Mouse (Mus musculus) neural tube, embryonic 15.5 days (tissue): ENCODE measurements around the gene Glrx3. TPM values are rescaled to one million over a fixed set of nuclear protein-coding genes. Genes with fewer than 3 reads are reported as not detected.
"Not testable (repeated sequence)": the region's sequence is repeated elsewhere in the genome, so short reads cannot be mapped to it uniquely, and the experiment has no call there.

Experiments used
- ATAC-seq: fragments of 200-750 bp; cut with Nextera tagmentation; 2 replicates; pipeline ENCODE4 v1.8.0; 2017; ENCODE audit warnings: mild to moderate bottlenecking, moderate TSS enrichment, moderate library complexity; ENCODE audit not compliant: low FRiP score
- H3K27ac ChIP-seq: fragments of 300-500 bp; sonication (generic); replicated peaks from 2 replicates; pipeline ENCODE4 v1.5.1; 2015; ENCODE audit warnings: mild to moderate bottlenecking, inconsistent platforms
- H3K27me3 ChIP-seq: fragments of 300-500 bp; sonication (generic); replicated peaks from 2 replicates; pipeline ENCODE4 v1.6.1; 2015; ENCODE audit warnings: inconsistent platforms
- H3K36me3 ChIP-seq: fragments of 300-500 bp; sonication (generic); 2 replicates; pipeline ENCODE4 v1.6.1; 2015; ENCODE audit warnings: inconsistent platforms
- H3K4me1 ChIP-seq: fragments of 300-500 bp; sonication (generic); 2 replicates; pipeline ENCODE4 v1.6.1; 2015; ENCODE audit warnings: inconsistent platforms
- H3K4me2 ChIP-seq: fragments of 300-500 bp; sonication (generic); 2 replicates; pipeline ENCODE4 v1.6.1; 2015; ENCODE audit warnings: inconsistent platforms, mild to moderate bottlenecking, moderate library complexity
- H3K4me3 ChIP-seq: fragments of 300-500 bp; sonication (generic); replicated peaks from 2 replicates; pipeline ENCODE4 v1.5.1; 2015; ENCODE audit warnings: mild to moderate bottlenecking, inconsistent platforms
- H3K9ac ChIP-seq: fragments of 300-500 bp; sonication (generic); replicated peaks from 2 replicates; pipeline ENCODE4 v1.6.1; 2015; ENCODE audit warnings: mild to moderate bottlenecking, inconsistent platforms
- H3K9me3 ChIP-seq: fragments of 300-500 bp; sonication (generic); replicated peaks from 2 replicates; pipeline ENCODE4 v1.6.1; 2016; ENCODE audit warnings: inconsistent platforms
- WGBS: fragments of 180-500 bp; shearing (Covaris S2); methylation state at CpG from one replicate; pipeline ENCODE4 v1.1.7; 2015; ENCODE audit warnings: mixed read lengths; 5-methylcytosine and 5-hydroxymethylcytosine counted together
- polyA plus RNA-seq: library from polyadenylated mRNA; unstranded; fragments of >200 nt; fragmentation: Nextera tagmentation; extraction: Ambion mirVana; gene quantifications from 2 replicates; pipeline ENCODE4 v1.2.1, GENCODE M21; 2015

The Glrx3 gene
- polyA plus RNA-seq, 1 experiment from 2014 or later, result 280 TPM

GRCm38 (mm10) chr7:137426693-137427092 lies 10.7 kb upstream of the Glrx3 start:
- WGBS, result 77% methylated on average over 4 of the region's 4 CpGs
- H3K4me3 ChIP-seq, result no peak overlapping the region
- no peaks in the 10 kb centered on the region for H3K4me1 ChIP-seq
- no peak overlapping the region for H3K4me2 ChIP-seq
- H3K27me3 ChIP-seq, result no peaks in the 10 kb centered on the region
- ATAC-seq, result no peak
- H3K27ac ChIP-seq, result no peak overlapping the region
- H3K36me3 ChIP-seq, result no peaks in the 10 kb centered on the region
- no peak overlapping the region for H3K9ac ChIP-seq
- no peaks in the 10 kb centered on the region for H3K9me3 ChIP-seq

GRCm38 (mm10) chr7:137431769-137432603 lies 5.4 kb upstream of the Glrx3 start:
- WGBS, result 39% methylated on average over 13 of the region's 13 CpGs
- Histone ChIP-seq H3K9ac (no peak overlapping the region), H3K4me1 (no peaks in the 10 kb centered on the region), H3K27ac (no peak overlapping the region), H3K4me2 (no peak overlapping the region), H3K9me3 (no peaks in the 10 kb centered on the region), H3K27me3 (no peaks in the 10 kb centered on the region), H3K36me3 (no peaks in the 10 kb centered on the region), H3K4me3 (no peak overlapping the region)
- ATAC-seq, result no peak

GRCm38 (mm10) chr7:137436901-137437300 lies 513 bp upstream of the Glrx3 start:
- H3K27me3 ChIP-seq, result no peaks in the 10 kb centered on the region
- H3K4me2 ChIP-seq, result peak overlapping the region; percentile 66
- H3K4me1 ChIP-seq, result peaks cover 26% of the 10 kb centered on the region
- H3K4me3 ChIP-seq, result peak overlapping the region; percentile 99
- 78% methylated on average over 6 of the region's 6 CpGs for WGBS
- H3K9me3 ChIP-seq, result no peaks in the 10 kb centered on the region
- no peak overlapping the region; the same call in 1 of the 2 replicates for H3K9ac ChIP-seq
- H3K27ac ChIP-seq, result peak overlapping the region; percentile 88
- no peaks in the 10 kb centered on the region for H3K36me3 ChIP-seq
- 0 out of 2 replicates have a peak, but pooled peaks have one; percentile 18 for ATAC-seq

- peak overlapping the region; percentile 99 for H3K4me3 ChIP-seq
Observed at GRCm38 (mm10) chr7:137438179-137438550, 751 bp downstream of the Glrx3 start.

GRCm38 (mm10) chr7:137438962-137439361 lies 1.5 kb downstream of the Glrx3 start:
- H3K4me3 ChIP-seq, result peak overlapping the region; percentile 99
- H3K27me3 ChIP-seq, H3K36me3 ChIP-seq, ATAC-seq, H3K27ac ChIP-seq, H3K9me3 ChIP-seq: not testable (repeated sequence)
- H3K4me1 ChIP-seq, result peaks cover 30% of the 10 kb centered on the region
- 81% methylated on average over 7 of the region's 7 CpGs for WGBS
- H3K4me2 ChIP-seq, result peak overlapping the region; percentile 66
- peak overlapping the region; percentile 97; the same call in 1 of the 2 replicates for H3K9ac ChIP-seq

More at GRCm38 (mm10) chr7:137438179-137438550, 751 bp downstream of the Glrx3 start:
- 3% methylated on average over 7 of the region's 7 CpGs for WGBS
- H3K4me2 ChIP-seq, result peak overlapping the region; percentile 66
- H3K27me3 ChIP-seq, result no peaks in the 10 kb centered on the region
- peak overlapping the region; percentile 97 for H3K9ac ChIP-seq
- peaks cover 30% of the 10 kb centered on the region for H3K4me1 ChIP-seq
- peak; percentile 55; the same call in 1 of the 2 replicates for ATAC-seq
- H3K36me3 ChIP-seq, result no peaks in the 10 kb centered on the region
- H3K27ac ChIP-seq, result peak overlapping the region; percentile 88
- H3K9me3 ChIP-seq, result no peaks in the 10 kb centered on the region

GRCm38 (mm10) chr7:137442951-137443350 lies 5.5 kb downstream of the Glrx3 start:
- Histone ChIP-seq H3K9ac (no peak overlapping the region), H3K4me3 (no peak overlapping the region), H3K36me3 (peaks cover 13% of the 10 kb centered on the region), H3K27ac (no peak overlapping the region), H3K4me2 (no peak overlapping the region), H3K9me3 (no peaks in the 10 kb centered on the region), H3K27me3 (no peaks in the 10 kb centered on the region), H3K4me1 (peaks cover 30% of the 10 kb centered on the region)
- 91% methylated on average over 4 of the region's 4 CpGs for WGBS
- no peak for ATAC-seq

- ATAC-seq, result no peak
- H3K9ac ChIP-seq, result no peak overlapping the region
- H3K36me3 ChIP-seq, result peaks cover 19% of the 10 kb centered on the region
- H3K4me2 ChIP-seq, result no peak overlapping the region
- 97% methylated on average over 12 of the region's 12 CpGs for WGBS
- no peaks in the 10 kb centered on the region for H3K27me3 ChIP-seq
- H3K4me3 ChIP-seq, result no peak overlapping the region
- no peaks in the 10 kb centered on the region for H3K9me3 ChIP-seq
- peaks cover 16% of the 10 kb centered on the region for H3K4me1 ChIP-seq
- no peak overlapping the region for H3K27ac ChIP-seq
Observed at GRCm38 (mm10) chr7:137445321-137445720, 7.9 kb downstream of the Glrx3 start.

GRCm38 (mm10) chr7:137461396-137461795 lies 24.0 kb downstream of the Glrx3 start:
- H3K9me3 ChIP-seq, result no peaks in the 10 kb centered on the region
- no peak for ATAC-seq
- H3K36me3 ChIP-seq, result peaks cover 38% of the 10 kb centered on the region
- WGBS, result 58% methylated on average over 5 of the region's 5 CpGs
- no peaks in the 10 kb centered on the region for H3K27me3 ChIP-seq
- H3K9ac ChIP-seq, result no peak overlapping the region
- peaks cover 13% of the 10 kb centered on the region; the same call in 1 of the 2 replicates for H3K4me1 ChIP-seq
- no peak overlapping the region for H3K4me3 ChIP-seq
- H3K4me2 ChIP-seq, result no peak overlapping the region
- H3K27ac ChIP-seq, result no peak overlapping the region

- Histone ChIP-seq H3K9ac (no peak overlapping the region), H3K36me3 (peaks cover 42% of the 10 kb centered on the region), H3K4me3 (no peak overlapping the region), H3K4me1 (no peaks in the 10 kb centered on the region), H3K9me3 (no peaks in the 10 kb centered on the region), H3K4me2 (no peak overlapping the region), H3K27ac (no peak overlapping the region), H3K27me3 (no peaks in the 10 kb centered on the region)
- ATAC-seq, result peak; percentile 69; the same call in 1 of the 2 replicates
- WGBS, result 78% methylated on average over 4 of the region's 4 CpGs
Observed at GRCm38 (mm10) chr7:137468174-137468573, 30.8 kb downstream of the Glrx3 start.

GRCm38 (mm10) chr7:137471431-137472120 lies 34.2 kb downstream of the Glrx3 start:
- WGBS, result 55% methylated on average over 7 of the region's 7 CpGs

GRCm38 (mm10) chr7:137472149-137472548 lies 34.7 kb downstream of the Glrx3 start:
- peaks cover 11% of the 10 kb centered on the region for H3K36me3 ChIP-seq
- H3K4me3 ChIP-seq, result no peak overlapping the region
- H3K9me3 ChIP-seq, result no peaks in the 10 kb centered on the region
- no peak overlapping the region for H3K27ac ChIP-seq
- no peak for ATAC-seq
- no peaks in the 10 kb centered on the region; the same call in 1 of the 2 replicates for H3K27me3 ChIP-seq
- H3K4me1 ChIP-seq, result no peaks in the 10 kb centered on the region
- H3K9ac ChIP-seq, result no peak overlapping the region
- H3K4me2 ChIP-seq, result no peak overlapping the region
- WGBS, result 84% methylated on average over 6 of the region's 6 CpGs

More at GRCm38 (mm10) chr7:137471431-137472120, 34.2 kb downstream of the Glrx3 start:
- H3K9me3 ChIP-seq, result no peaks in the 10 kb centered on the region
- no peak overlapping the region for H3K4me3 ChIP-seq
- H3K27ac ChIP-seq, result no peak overlapping the region
- H3K4me2 ChIP-seq, result no peak overlapping the region
- peak; percentile 38; the same call in 1 of the 2 replicates for ATAC-seq
- H3K27me3 ChIP-seq, result no peaks in the 10 kb centered on the region
- H3K4me1 ChIP-seq, result no peaks in the 10 kb centered on the region
- H3K9ac ChIP-seq, result no peak overlapping the region
- H3K36me3 ChIP-seq, result peaks cover 16% of the 10 kb centered on the region
